In genomic region chr2:13177698-13178395, GRCm38 (mm10) we compare ENCODE assay signal across 12 mouse cellular contexts.
DNase-seq lines count a peak whose midpoint lies in the region; ATAC-seq and TF ChIP-seq lines count a peak whose summit lies in the region.
"Had no signal": no experiment of that assay in that cellular context is flagged by ENCODE, and none has a peak within 500 bp of the region (broad histone marks: within the 10 kb centered on the region; RNA-seq: fewer than 3 reads in every experiment).

No protein-coding gene starts in this region.

- WGBS in forebrain, embryonic 14.5 days: 52% methylated on average over 10 of the region's 10 CpGs
- 80% methylated on average over 10 of the region's 10 CpGs for WGBS in forebrain, embryonic 12.5 days
- WGBS in forebrain, postnatal 0 days: 36% methylated on average over 10 of the region's 10 CpGs
- WGBS in neural tube, embryonic 15.5 days: 40% methylated on average over 10 of the region's 10 CpGs

- no peak overlapping the region; the same call in 1 of the 2 replicates for H3K27ac ChIP-seq in forebrain, embryonic 14.5 days (ENCODE audit: low read depth, low read length)
- H3K27ac ChIP-seq in forebrain, embryonic 12.5 days: no peak overlapping the region
- H3K27ac ChIP-seq in forebrain, postnatal 0 days (ENCODE audit: low read depth, low read length): no peak overlapping the region
- no peak overlapping the region for H3K27ac ChIP-seq in neural tube, embryonic 15.5 days (replicated peaks)
- H3K27ac ChIP-seq: embryonic facial prominence, embryonic 13.5 days had no signal

- no peak overlapping the region for H3K9ac ChIP-seq in forebrain, embryonic 14.5 days (ENCODE audit: low read length)
- no peak overlapping the region for H3K9ac ChIP-seq in forebrain, embryonic 12.5 days
- H3K9ac ChIP-seq in forebrain, postnatal 0 days: no peak overlapping the region
- no peak overlapping the region for H3K9ac ChIP-seq in neural tube, embryonic 15.5 days (replicated peaks)
- H3K9ac ChIP-seq: embryonic facial prominence, embryonic 13.5 days had no signal

- no peaks in the 10 kb centered on the region for H3K36me3 ChIP-seq in forebrain, embryonic 14.5 days (ENCODE audit: control insufficient read depth, insufficient read depth, low read length)
- H3K36me3 ChIP-seq in forebrain, embryonic 12.5 days (replicated peaks): no peaks in the 10 kb centered on the region
- no peaks in the 10 kb centered on the region for H3K36me3 ChIP-seq in forebrain, postnatal 0 days (ENCODE audit: insufficient read depth)
- no peaks in the 10 kb centered on the region for H3K36me3 ChIP-seq in neural tube, embryonic 15.5 days

- ATAC-seq in forebrain, embryonic 14.5 days: peak; percentile 72
- ATAC-seq in forebrain, embryonic 12.5 days (ENCODE audit: low FRiP score): no peak
- ATAC-seq in forebrain, postnatal 0 days: peak; percentile 82
- no peak for ATAC-seq in neural tube, embryonic 15.5 days (ENCODE audit: low FRiP score)

- no peak overlapping the region for H3K4me3 ChIP-seq in forebrain, embryonic 14.5 days (ENCODE audit: low read depth, low read length)
- no peak overlapping the region for H3K4me3 ChIP-seq in forebrain, embryonic 12.5 days (replicated peaks)
- no peak overlapping the region for H3K4me3 ChIP-seq in forebrain, postnatal 0 days (ENCODE audit: low read depth, low read length)
- H3K4me3 ChIP-seq in neural tube, embryonic 15.5 days (replicated peaks): no peak overlapping the region
- H3K4me3 ChIP-seq: embryonic facial prominence, embryonic 13.5 days had no signal

- peak; percentile 68 for DNase-seq in forebrain, embryonic 14.5 days (ENCODE audit: low spot score)
- DNase-seq in forebrain, postnatal 0 days: peak; percentile 60
- peak; percentile 19 to 63 for DNase-seq in layer of hippocampus, postnatal 10 days (ENCODE audit: low spot score in 2 of 2)
- DNase-seq in thymus, postnatal 14 days: no peak
- no peak for DNase-seq in heart, postnatal 4 days
- no peak for DNase-seq in heart, adult 8-10 months (ENCODE audit: low spot score)
- DNase-seq: gastrocnemius, postnatal 25 days; lung, adult 2 months; thymus, postnatal 36 days had no signal

- TF ChIP-seq CTCF in forebrain, postnatal 0 days (IDR thresholded peaks at IDR 0.05; ENCODE audit: low read depth): no peak

- H3K27me3 ChIP-seq in forebrain, embryonic 14.5 days (replicated peaks; ENCODE audit: control insufficient read depth, insufficient read depth, low read length): no peaks in the 10 kb centered on the region
- no peaks in the 10 kb centered on the region for H3K27me3 ChIP-seq in forebrain, embryonic 12.5 days
- H3K27me3 ChIP-seq in forebrain, postnatal 0 days (ENCODE audit: insufficient read depth, low read length): no peaks in the 10 kb centered on the region
- no peaks in the 10 kb centered on the region for H3K27me3 ChIP-seq in neural tube, embryonic 15.5 days (replicated peaks)
- H3K27me3 ChIP-seq: embryonic facial prominence, embryonic 13.5 days had no signal

- H3K4me1 ChIP-seq in forebrain, embryonic 14.5 days (ENCODE audit: control insufficient read depth, insufficient read depth, low read length): peaks cover 22% of the 10 kb centered on the region
- peaks cover 26% of the 10 kb centered on the region for H3K4me1 ChIP-seq in forebrain, embryonic 12.5 days
- peaks cover 14% of the 10 kb centered on the region; the same call in 1 of the 2 replicates for H3K4me1 ChIP-seq in forebrain, postnatal 0 days (ENCODE audit: insufficient read depth)
- H3K4me1 ChIP-seq in neural tube, embryonic 15.5 days: peaks cover 42% of the 10 kb centered on the region

- no peak overlapping the region for H3K4me2 ChIP-seq in forebrain, embryonic 14.5 days (ENCODE audit: low read length)
- no peak overlapping the region for H3K4me2 ChIP-seq in forebrain, embryonic 12.5 days
- H3K4me2 ChIP-seq in forebrain, postnatal 0 days (ENCODE audit: low read depth): no peak overlapping the region
- peak overlapping the region; percentile 7; the same call in 1 of the 2 replicates for H3K4me2 ChIP-seq in neural tube, embryonic 15.5 days
- H3K4me2 ChIP-seq: embryonic facial prominence, embryonic 13.5 days had no signal

- H3K9me3 ChIP-seq in forebrain, embryonic 14.5 days (replicated peaks; ENCODE audit: control insufficient read depth, low read length): no peaks in the 10 kb centered on the region
- H3K9me3 ChIP-seq in forebrain, embryonic 12.5 days: no peaks in the 10 kb centered on the region
- H3K9me3 ChIP-seq in forebrain, postnatal 0 days (ENCODE audit: low read length): no peaks in the 10 kb centered on the region
- H3K9me3 ChIP-seq in neural tube, embryonic 15.5 days (replicated peaks): no peaks in the 10 kb centered on the region
- H3K9me3 ChIP-seq: embryonic facial prominence, embryonic 13.5 days had no signal

Comparison
In these comparisons a context has a peak if more than half of its experiments do, and no peak if none do; other contexts are left out.
1. ATAC-seq: peak in forebrain, embryonic 14.5 days (single experiment) and forebrain, postnatal 0 days (single experiment); none in forebrain, embryonic 12.5 days (single experiment) and neural tube, embryonic 15.5 days (single experiment).
2. DNase-seq: peak in forebrain, embryonic 14.5 days (single experiment), forebrain, postnatal 0 days (single experiment) and layer of hippocampus, postnatal 10 days (2 of 2); none in thymus, postnatal 14 days (single experiment), heart, postnatal 4 days (single experiment) and heart, adult 8-10 months (single experiment).